Mouse (Mus musculus) spleen, postnatal 14 days (tissue): Measurements from ENCODE around the gene Mgat4d.
"Not testable (repeated sequence)": the region's sequence is repeated elsewhere in the genome, so short reads cannot be mapped to it uniquely, and the experiment has no call there.

Source experiments
- DNase-seq, 2 experiments: peaks; one replicate each; pipeline ENCODE4 v3.0.0; 2021 to 2022; ENCODE audit warnings: low spot score in 2 of 2

Gene Mgat4d

DNA sequence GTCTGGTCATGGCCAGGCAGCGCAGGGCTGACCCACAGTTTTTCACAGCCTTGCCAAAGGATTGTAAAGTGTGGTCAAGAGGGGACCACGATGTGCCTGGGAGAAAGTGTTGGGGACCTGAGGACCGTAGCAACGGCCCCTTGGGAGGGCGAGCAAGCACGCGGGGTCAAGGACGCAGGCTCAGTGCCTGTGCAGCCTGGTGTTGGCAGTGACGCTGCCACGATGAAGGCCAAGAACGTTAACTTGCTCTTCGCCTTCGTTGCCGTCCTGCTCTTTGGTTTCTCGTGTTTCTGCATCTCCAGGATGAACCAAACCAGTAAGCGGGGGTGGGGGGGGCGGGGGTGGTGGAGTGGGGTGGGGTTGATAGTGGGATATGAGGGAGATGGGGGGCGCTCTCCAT, at the start of gene Mgat4d:
Gene Mgat4d (plus strand): TSS at position 209 of the 400 bp plus-strand sequence.
- no peak for DNase-seq

DNA sequence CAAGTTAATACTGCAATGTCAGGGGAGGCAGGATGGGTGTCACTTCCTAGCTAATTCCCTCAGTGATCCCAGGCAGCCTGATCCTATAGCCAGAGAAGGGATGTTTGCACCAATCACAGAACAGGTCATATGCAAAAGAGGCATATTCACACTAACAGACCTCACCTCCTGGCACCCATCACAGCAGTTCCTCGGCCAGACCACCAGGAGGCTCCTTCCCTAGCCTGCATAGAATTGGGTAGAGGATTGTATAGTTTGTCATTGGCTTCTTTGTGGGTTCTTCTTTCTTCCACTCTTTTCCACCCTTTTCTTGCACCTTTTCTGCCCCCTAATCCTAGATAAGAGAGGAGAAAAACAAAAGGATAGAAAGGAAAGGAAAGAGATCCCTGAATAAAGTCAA, 48.1 kb upstream of the Mgat4d start:
- DNase-seq: no peak

GRCm38 (mm10) chr8:83304946-83305345, 43.3 kb upstream of the Mgat4d start:
- no peak for DNase-seq

- no peak for DNase-seq
Measured at GRCm38 (mm10) chr8:83309836-83310235, 38.4 kb upstream of the Mgat4d start.

DNA sequence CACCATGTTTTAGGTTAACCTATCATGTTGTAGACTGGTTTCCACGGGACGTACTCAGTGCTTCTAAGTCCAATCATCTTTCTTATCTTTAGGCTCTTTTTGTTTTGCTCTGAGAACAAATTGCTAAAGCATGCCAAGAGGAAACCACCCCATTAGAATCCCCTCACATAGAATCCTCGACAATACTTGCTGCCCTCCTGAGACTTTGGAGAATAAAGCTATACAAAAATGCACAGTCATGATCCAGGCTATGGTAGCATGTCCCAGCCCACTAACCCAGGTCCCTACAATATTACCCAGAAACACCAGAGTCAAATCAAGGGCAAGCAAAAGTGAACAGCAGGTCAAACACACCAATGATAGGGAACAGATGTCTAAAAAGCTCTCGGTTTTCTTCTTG, 33.2 kb upstream of the Mgat4d start:
- DNase-seq: not testable (repeated sequence)

GRCm38 (mm10) chr8:83315691-83316090, 32.6 kb upstream of the Mgat4d start:
- DNase-seq: no peak

- DNase-seq: no peak
Measured at GRCm38 (mm10) chr8:83320543-83320942, 27.7 kb upstream of the Mgat4d start.

GRCm38 (mm10) chr8:83322374-83322773, 25.9 kb upstream of the Mgat4d start:
- no peak for DNase-seq

GRCm38 (mm10) chr8:83323056-83323455, 25.2 kb upstream of the Mgat4d start:
- no peak for DNase-seq

DNA sequence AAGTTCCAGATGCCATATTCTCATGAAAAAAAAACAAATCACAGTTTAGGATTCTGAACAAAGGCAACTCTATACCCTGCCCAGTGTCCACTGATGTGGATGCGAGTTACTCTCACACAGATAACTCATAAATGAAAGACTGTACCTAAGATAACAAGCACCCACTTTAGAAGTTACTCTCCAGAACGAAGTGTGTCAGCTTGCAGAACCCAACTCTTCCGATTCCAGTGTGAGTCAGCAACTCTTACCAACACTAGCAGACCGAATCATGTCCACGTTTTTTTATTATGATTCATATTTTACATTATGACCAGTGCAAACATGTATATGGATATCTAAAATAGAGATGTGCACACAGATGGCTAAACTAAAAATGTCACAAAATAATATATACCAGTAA, 20.4 kb upstream of the Mgat4d start:
- no peak for DNase-seq

- DNase-seq: no peak
Measured at GRCm38 (mm10) chr8:83331567-83331898, 16.7 kb upstream of the Mgat4d start.

- peak; percentile 89 to 94 for DNase-seq
Measured at GRCm38 (mm10) chr8:83331899-83332697, 16.2 kb upstream of the Mgat4d start, which contains the start of gene Elmod2. Gene Elmod2 (minus strand): TSS chr8:83332486.

DNA sequence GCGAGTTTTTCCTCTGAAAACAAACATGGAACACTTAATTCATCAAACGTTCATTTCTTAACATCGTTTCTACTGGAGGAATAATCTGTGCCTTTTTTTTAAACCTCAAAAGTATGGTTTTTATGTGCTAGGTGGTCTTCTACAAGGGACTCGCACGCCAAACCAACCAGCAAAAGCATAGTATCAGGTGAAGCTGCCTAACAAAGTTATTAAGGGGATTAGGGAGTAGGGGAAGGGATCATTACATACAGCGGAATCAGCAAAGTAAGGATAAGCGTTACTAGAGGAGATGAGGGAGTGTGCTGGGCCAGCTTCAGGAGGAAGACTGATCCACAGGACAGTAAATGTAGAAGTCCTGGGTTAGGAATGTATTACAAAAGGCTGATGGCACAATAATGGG, 15.4 kb upstream of the Mgat4d start:
- DNase-seq: no peak

DNA sequence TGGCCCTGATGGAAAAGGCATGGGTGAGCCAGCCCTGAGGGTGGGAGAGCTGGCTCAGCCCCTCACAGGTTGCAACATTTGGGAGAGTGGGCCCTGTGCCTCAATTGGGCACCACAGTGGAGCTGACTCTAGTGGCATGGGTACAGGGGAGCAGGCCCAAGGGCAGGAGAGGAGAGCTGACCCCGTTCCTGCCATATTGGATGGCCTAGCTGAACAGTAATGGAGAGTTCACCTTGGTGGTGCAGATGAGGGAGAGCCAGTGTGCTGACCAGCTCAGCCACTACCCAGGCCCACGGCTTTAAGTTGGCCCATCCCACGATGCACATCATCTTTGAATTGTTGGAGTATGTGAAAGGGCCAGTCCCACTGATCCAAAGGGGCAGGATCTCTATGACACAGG, 6.2 kb upstream of the Mgat4d start:
- DNase-seq: no peak

DNA sequence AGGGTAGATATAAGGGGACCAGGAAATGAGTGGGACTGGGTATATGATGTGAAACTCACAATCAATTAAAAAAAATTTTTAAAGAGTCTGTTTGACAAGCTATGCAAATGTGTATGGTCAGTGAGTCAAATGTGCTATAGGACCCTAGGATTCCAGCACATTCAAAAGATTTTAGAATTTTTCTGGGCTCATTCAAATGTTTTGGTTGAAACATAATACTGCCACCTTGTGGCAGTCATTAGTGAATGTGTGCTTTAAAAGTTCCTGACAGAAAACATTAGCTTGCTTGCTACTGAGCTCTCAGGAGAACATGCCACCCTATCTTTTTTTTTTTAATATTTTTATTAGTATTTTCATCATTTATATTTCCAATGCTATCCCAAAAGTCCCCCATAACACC, 5.6 kb upstream of the Mgat4d start:
- DNase-seq: no peak

DNA sequence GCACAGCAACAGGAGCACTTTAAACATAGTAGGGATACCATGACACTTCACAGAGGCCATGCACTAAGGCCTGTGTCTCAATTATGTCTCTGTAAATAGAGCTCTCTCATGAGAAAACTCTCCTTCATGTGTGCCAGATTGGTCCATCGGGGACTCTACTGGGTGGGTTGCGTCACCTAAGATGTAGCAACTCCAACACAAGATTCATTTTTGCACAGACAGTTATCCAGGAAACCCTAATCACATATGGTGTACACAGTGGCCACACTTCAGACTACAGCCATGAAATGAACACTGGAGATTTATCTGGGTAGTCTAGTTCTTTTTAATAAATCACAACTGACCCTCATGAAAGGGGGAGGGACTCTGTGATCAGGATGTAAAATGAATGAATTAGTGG, 3.0 kb downstream of the Mgat4d start:
- no peak for DNase-seq

GRCm38 (mm10) chr8:83363156-83363769, 15.0 kb downstream of the Mgat4d start:
- no peak for DNase-seq

DNA sequence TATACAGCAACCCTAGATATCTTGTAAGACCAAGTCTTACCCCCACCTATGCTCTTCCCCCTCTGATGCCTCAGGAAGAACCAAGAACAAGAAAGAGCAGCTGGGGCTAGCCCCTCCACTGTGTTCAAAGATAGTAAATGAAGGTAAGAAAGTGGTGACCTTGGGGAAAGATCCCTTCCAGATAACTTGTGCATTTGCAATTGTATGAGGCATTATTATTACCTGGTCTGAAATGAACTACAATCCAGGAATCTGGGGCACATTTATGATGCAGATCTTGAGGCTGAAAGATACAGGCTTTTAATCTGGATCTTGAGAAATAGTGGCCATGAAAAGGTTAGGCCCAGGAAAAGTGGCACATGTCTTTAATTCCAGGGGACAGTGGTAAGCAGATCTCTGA, 29.0 kb downstream of the Mgat4d start:
- no peak for DNase-seq

DNA sequence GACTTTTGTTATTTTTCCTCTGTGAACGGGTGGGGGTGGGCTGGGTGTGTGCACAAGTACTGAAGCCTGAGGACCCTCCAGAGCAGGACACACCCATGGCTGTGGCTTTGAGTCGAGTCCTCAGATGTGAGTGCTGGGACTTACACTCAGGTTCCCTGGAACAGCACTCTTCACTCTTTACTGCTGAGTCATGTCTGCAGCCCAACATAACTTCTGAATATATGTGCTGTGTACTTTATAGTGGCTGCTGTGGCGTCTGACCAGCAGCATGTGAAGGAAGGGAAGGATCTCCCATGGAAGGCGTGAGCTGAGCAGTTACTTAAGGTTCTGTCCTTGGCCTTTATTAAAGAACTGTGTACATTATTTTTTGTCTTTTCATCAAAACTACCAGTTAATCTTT, 31.9 kb downstream of the Mgat4d start:
- DNase-seq: no peak

DNA sequence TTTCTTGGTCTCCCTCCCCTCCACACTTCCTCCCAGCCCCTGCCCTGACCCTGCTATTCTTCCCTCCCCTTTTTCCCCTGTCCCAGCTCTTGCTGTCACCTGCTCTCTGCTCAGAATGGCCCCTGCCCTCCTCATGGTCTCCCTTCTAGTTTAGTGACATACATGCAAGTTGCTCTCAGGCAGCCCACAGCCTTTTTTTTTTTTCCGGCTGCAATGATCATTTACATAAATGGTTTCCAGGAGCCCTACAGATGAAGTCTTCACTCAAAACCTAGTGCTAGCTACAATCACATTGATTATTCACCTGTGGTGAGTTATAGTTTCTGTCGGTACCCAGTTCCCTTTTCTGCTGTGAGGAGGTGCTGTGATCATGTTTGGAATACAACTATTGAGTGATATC, 32.7 kb downstream of the Mgat4d start:
- DNase-seq: no peak

- no peak for DNase-seq
Measured at GRCm38 (mm10) chr8:83382850-83383249, 34.6 kb downstream of the Mgat4d start.

GRCm38 (mm10) chr8:83389316-83390005, 41.2 kb downstream of the Mgat4d start, which contains the start of gene Clgn:
Gene Clgn (plus strand): TSS chr8:83389867.
- peak; percentile 12 to 31 for DNase-seq
